In the genomic region with DNA sequence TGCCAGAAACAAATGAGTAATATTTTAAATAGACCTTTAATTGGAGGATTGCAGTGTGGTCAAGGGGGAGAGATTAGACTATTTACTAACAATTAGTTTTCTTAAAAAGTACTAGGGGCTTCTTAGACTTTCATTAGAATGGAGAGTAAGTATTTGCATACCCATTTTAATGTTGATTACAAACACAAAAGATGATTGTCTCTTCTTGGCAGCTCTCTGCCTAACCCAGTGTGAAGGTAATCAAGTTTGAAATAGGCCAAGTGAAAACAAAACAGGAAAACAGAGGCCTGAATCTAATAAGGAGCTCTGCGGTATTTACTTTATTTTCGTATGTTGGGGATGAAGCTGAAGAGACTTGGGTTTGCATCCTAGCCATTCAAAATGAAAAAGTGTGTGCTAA, we compare ENCODE assay signal across 16 mouse cellular contexts.
"Had no signal": no experiment of that assay in that cellular context is flagged by ENCODE, and none has a peak within 500 bp of the region (broad histone marks: within the 10 kb centered on the region; RNA-seq: fewer than 3 reads in every experiment).

No protein-coding gene starts in this region.

- H3K9me3 ChIP-seq: midbrain, embryonic 13.5 days; midbrain, embryonic 15.5 days; neural tube, embryonic 12.5 days had no signal

- H3K4me1 ChIP-seq: megakaryocyte, embryonic 14.5 days; midbrain, embryonic 13.5 days; midbrain, embryonic 15.5 days; neural tube, embryonic 12.5 days had no signal

- H3K27ac ChIP-seq: macrophage; midbrain, embryonic 13.5 days; midbrain, embryonic 15.5 days; neural tube, embryonic 12.5 days had no signal

- H3K4me2 ChIP-seq: lung, embryonic 14.5 days; midbrain, embryonic 11.5 days; midbrain, embryonic 13.5 days; midbrain, embryonic 15.5 days; neural tube, embryonic 12.5 days had no signal

- H3K9ac ChIP-seq: lung, embryonic 14.5 days; midbrain, embryonic 13.5 days; midbrain, embryonic 15.5 days; neural tube, embryonic 12.5 days had no signal

- ATAC-seq: midbrain, embryonic 13.5 days; midbrain, embryonic 15.5 days had no signal

- H3K27me3 ChIP-seq: megakaryocyte, embryonic 14.5 days; midbrain, embryonic 13.5 days; midbrain, embryonic 15.5 days; neural tube, embryonic 12.5 days had no signal

- DNase-seq: lung, adult 18-20 months; lung, embryonic 14.5 days; lung, postnatal 14 days; lung, postnatal 36 days; right cerebral cortex, postnatal 14 days; right cerebral cortex, postnatal 4 days; spleen, adult 18-20 months; thymus, adult 18-20 months; thymus, postnatal 14 days; thymus, postnatal 36 days had no signal

- H3K36me3 ChIP-seq: midbrain, embryonic 13.5 days; midbrain, embryonic 15.5 days; neural tube, embryonic 12.5 days had no signal

- H3K4me3 ChIP-seq: megakaryocyte, embryonic 14.5 days; midbrain, embryonic 13.5 days; midbrain, embryonic 15.5 days; neural tube, embryonic 12.5 days had no signal
